Mouse (Mus musculus): ENCODE data around the gene Pus10. TPM values are rescaled to one million over a fixed set of nuclear protein-coding genes. Genes with fewer than 3 reads are reported as not detected.
A peak's percentile ranks its signal among the peaks of the same experiment; 100 is the strongest.

Pus10 gene
- total and polyA plus RNA-seq, 3 experiments: 43.4 to 416 (median 52.5) TPM

DNA sequence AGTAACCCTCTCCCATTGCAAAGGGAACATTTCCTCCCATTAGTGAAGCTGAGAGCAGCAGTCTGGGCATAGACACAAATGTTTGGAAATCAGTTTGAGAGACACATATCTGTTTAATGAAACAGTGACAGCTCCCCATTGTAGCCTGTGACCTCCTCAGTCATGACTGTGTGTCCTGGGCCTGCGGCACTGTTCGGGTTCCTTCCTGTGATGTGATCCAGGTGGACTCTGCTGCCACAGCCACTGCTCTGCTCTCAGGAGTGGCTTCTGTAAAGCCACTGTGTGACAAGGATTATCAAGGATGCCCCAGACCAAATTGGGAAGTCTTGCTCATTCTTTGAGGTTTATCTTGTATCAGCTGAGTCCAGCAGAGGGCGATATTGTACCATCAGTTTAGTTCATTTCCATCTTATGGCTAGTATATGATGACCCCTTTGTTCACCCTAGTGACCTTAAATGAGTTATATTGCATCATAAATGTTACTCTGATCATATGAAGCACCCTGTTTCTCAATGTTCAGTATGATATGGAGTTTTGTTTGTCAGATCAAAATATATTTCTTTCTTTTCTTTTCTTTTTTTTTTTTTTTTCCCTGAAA is 13.7 kb downstream of the Pus10 start (continued):
- peak; percentile 23 to 96 (median 88); a peak in 4 of 6 replicates for TF ChIP-seq CTCF (IDR thresholded peaks at IDR 0.05 in 2 of 3, conservative IDR thresholded peaks at IDR 0.05 in 1 of 3; ENCODE audit: control insufficient read depth in 1 of 3, insufficient read depth in 1 of 3, low read depth in 2 of 3, low read length in 3 of 3, poor library complexity in 1 of 3, severe bottlenecking in 1 of 3)
- no peak for TF ChIP-seq POLR2AphosphoS2 (IDR thresholded peaks at IDR 0.05; ENCODE audit: low read length)
- no peak for TF ChIP-seq MXI1 (IDR thresholded peaks at IDR 0.05; ENCODE audit: low read depth, low read length)
- no peak for TF ChIP-seq BHLHE40 (IDR thresholded peaks at IDR 0.05; ENCODE audit: borderline replicate concordance, low read depth, low read length)
- TF ChIP-seq GABPA (IDR thresholded peaks at IDR 0.05; ENCODE audit: low read depth, low read length): no peak
- no peak for TF ChIP-seq POLR2A (IDR thresholded peaks at IDR 0.05; ENCODE audit: control insufficient read depth in 1 of 2, insufficient read depth in 1 of 2, low read depth in 1 of 2, low read length in 2 of 2, poor library complexity in 1 of 2)
- TF ChIP-seq SIN3A (IDR thresholded peaks at IDR 0.05; ENCODE audit: low read length): peak; percentile 45; the same call in 1 of the 2 replicates
- no peak for TF ChIP-seq NRF1 (IDR thresholded peaks at IDR 0.05; ENCODE audit: insufficient read depth, low read depth, low read length, poor library complexity, severe bottlenecking)
- no peak for TF ChIP-seq EP300 (IDR thresholded peaks at IDR 0.05; ENCODE audit: low read depth in 1 of 2, low read length in 2 of 2)
- no peak for TF ChIP-seq ZKSCAN1 (IDR thresholded peaks at IDR 0.05; ENCODE audit: low read depth, low read length)
- 0 out of 2 replicates have a peak, but pooled peaks have one; percentile 20 for TF ChIP-seq ELF1 (IDR thresholded peaks at IDR 0.05; ENCODE audit: low read depth, low read length)
- TF ChIP-seq MYC (IDR thresholded peaks at IDR 0.05; ENCODE audit: low read depth, low read length): no peak
- 0 out of 2 replicates have a peak, but pooled peaks have one; percentile 22 for TF ChIP-seq GATA1 (IDR thresholded peaks at IDR 0.05; ENCODE audit: low read depth, low read length)

- H3K27me3 ChIP-seq (ENCODE audit: control insufficient read depth in 1 of 2, insufficient read depth in 2 of 2, low read length in 2 of 2): no peaks in the 10 kb centered on the region
- DNase-seq (ENCODE audit: low read depth, low spot score): no peak
- TF ChIP-seq USF2 (IDR thresholded peaks at IDR 0.05; ENCODE audit: borderline replicate concordance in 1 of 2, insufficient read depth in 1 of 2, low read depth in 1 of 2, low read length in 2 of 2) (no peak), CHD1 (IDR thresholded peaks at IDR 0.05; ENCODE audit: low read depth, low read length) (no peak), MAZ (IDR thresholded peaks at IDR 0.05; ENCODE audit: low read depth, low read length) (no peak), CTCF (IDR thresholded peaks at IDR 0.05 in 2 of 3, conservative IDR thresholded peaks at IDR 0.05 in 1 of 3; ENCODE audit: control insufficient read depth in 1 of 3, insufficient read depth in 1 of 3, low read depth in 2 of 3, low read length in 3 of 3, poor library complexity in 1 of 3, severe bottlenecking in 1 of 3) (no peak), MAX (IDR thresholded peaks at IDR 0.05; ENCODE audit: low read length) (no peak), KAT2A (conservative IDR thresholded peaks at IDR 0.05; ENCODE audit: low read depth, low read length) (no peak), ELF1 (IDR thresholded peaks at IDR 0.05; ENCODE audit: low read depth, low read length) (no peak), JUND (IDR thresholded peaks at IDR 0.05; ENCODE audit: low read depth, low read length) (no peak), BHLHE40 (IDR thresholded peaks at IDR 0.05; ENCODE audit: borderline replicate concordance, low read depth, low read length) (no peak), HCFC1 (IDR thresholded peaks at IDR 0.05; ENCODE audit: low read depth, low read length) (no peak)
- no peaks in the 10 kb centered on the region for H3K4me1 ChIP-seq (ENCODE audit: control insufficient read depth in 1 of 2, insufficient read depth in 2 of 2, low read length in 2 of 2)
- no peaks in the 10 kb centered on the region for H3K9me3 ChIP-seq (replicated peaks; ENCODE audit: insufficient read depth, low read length)
- no peak overlapping the region for H3K9ac ChIP-seq (ENCODE audit: control insufficient read depth, low read depth, low read length, poor library complexity, severe bottlenecking)
- H3K27ac ChIP-seq (ENCODE audit: control insufficient read depth, low read depth, low read length): no peak overlapping the region
- no peak overlapping the region for H3K4me3 ChIP-seq (ENCODE audit: control insufficient read depth in 1 of 2, insufficient read depth in 1 of 2, low read depth in 2 of 2, low read length in 2 of 2)
- no peaks in the 10 kb centered on the region for H3K79me2 ChIP-seq (ENCODE audit: control insufficient read depth, insufficient read depth, low read length, poor library complexity)
- peaks cover 2 to 32% of the 10 kb centered on the region in 2 experiments; a peak in 2 of 4 replicates for H3K36me3 ChIP-seq (ENCODE audit: control insufficient read depth in 1 of 2, insufficient read depth in 2 of 2, low read length in 2 of 2)
Measured at GRCm38 (mm10) chr11:23680435-23680950, 15.0 kb downstream of the Pus10 start.

Measured in MEL (cell line).